In the genomic region with DNA sequence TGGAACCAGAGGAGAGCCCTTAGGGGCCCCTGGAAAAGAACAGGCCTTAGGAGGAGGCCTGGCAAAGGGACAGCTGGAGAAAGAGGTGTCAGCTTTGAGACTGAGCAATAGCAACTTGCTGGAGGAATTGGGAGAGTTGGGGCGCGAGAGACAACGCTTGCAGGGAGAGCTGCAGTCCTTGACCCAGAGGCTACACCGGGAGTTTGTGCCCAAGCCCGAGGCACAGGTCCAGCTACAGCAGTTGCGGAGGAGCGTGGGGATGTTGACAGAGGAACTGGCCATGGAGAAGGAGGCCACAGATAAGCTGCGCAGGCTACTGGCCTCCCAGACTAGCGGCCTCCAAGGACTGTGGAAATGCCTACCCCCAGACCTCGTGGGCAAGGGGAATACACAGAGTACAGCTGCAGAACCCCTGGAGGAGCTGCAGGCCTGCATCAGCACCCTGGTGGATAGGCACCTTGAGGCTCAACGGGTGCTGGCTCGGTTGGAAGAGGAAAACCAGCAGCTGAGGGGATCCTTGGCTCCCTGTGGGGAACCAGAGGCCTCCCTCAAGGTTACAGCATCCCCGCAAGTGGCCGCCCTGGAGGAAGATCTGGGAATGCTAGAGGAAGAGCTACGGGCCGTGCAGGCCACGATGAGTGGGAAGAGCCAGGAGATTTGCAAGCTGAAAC, we compare ENCODE assay signal across 9 mouse cellular contexts. TPM values are rescaled to one million over a fixed set of nuclear protein-coding genes. Genes with fewer than 3 reads are reported as not detected.
A peak's percentile ranks its signal among the peaks of the same experiment; 100 is the strongest.
DNase-seq lines count a peak whose midpoint lies in the region; ATAC-seq lines count a peak whose summit lies in the region.
"Had no signal": no experiment of that assay in that cellular context is flagged by ENCODE, and none has a peak within 500 bp of the region (broad histone marks: within the 10 kb centered on the region; RNA-seq: fewer than 3 reads in every experiment).

No protein-coding gene starts in this region.

- DNase-seq in lung, postnatal 10 days, result no peak
- no peak for DNase-seq in limb, embryonic 11.5 days (ENCODE audit: low spot score)
- no peak for DNase-seq in cerebellum, adult 9-11 months
- DNase-seq in spleen, postnatal 10 days (ENCODE audit: low spot score in 2 of 2), result no peak
- DNase-seq in retina, postnatal 1 day, result no peak

- H3K9ac ChIP-seq in lung, embryonic 15.5 days, result no peak overlapping the region
- peak overlapping the region; percentile 38; the same call in 1 of the 2 replicates for H3K9ac ChIP-seq in forebrain, embryonic 12.5 days
- peak overlapping the region; percentile 50; the same call in 1 of the 2 replicates for H3K9ac ChIP-seq in limb, embryonic 11.5 days (ENCODE audit: low read length)
- peak overlapping the region; percentile 65 for H3K9ac ChIP-seq in stomach, embryonic 16.5 days (ENCODE audit: low read length)

- WGBS in lung, embryonic 15.5 days, result 47% methylated on average over 17 of the region's 17 CpGs
- WGBS in forebrain, embryonic 12.5 days, result 73% methylated on average over 17 of the region's 17 CpGs
- WGBS in limb, embryonic 11.5 days, result 51% methylated on average over 17 of the region's 17 CpGs
- WGBS in stomach, embryonic 16.5 days, result 47% methylated on average over 17 of the region's 17 CpGs

- no peak for ATAC-seq in lung, embryonic 15.5 days (ENCODE audit: borderline replicate concordance, extremely low read depth, low FRiP score, low TSS enrichment)
- no peak for ATAC-seq in forebrain, embryonic 12.5 days (ENCODE audit: low FRiP score)
- no peak for ATAC-seq in limb, embryonic 11.5 days (ENCODE audit: insufficient number of reproducible peaks, low FRiP score, low TSS enrichment, low read depth)
- no peak for ATAC-seq in stomach, embryonic 16.5 days (ENCODE audit: insufficient read depth, low FRiP score)

- H3K9me3 ChIP-seq in lung, embryonic 15.5 days, result no peaks in the 10 kb centered on the region
- no peaks in the 10 kb centered on the region for H3K9me3 ChIP-seq in forebrain, embryonic 12.5 days
- H3K9me3 ChIP-seq in limb, embryonic 11.5 days (ENCODE audit: control insufficient read depth, low read length), result no peaks in the 10 kb centered on the region
- no peaks in the 10 kb centered on the region for H3K9me3 ChIP-seq in stomach, embryonic 16.5 days (replicated peaks; ENCODE audit: control insufficient read depth, low read length)

- H3K4me1 ChIP-seq in lung, embryonic 15.5 days, result no peaks in the 10 kb centered on the region
- H3K4me1 ChIP-seq in forebrain, embryonic 12.5 days, result peaks cover 5% of the 10 kb centered on the region
- no peaks in the 10 kb centered on the region for H3K4me1 ChIP-seq in limb, embryonic 11.5 days (ENCODE audit: control insufficient read depth, insufficient read depth, low read length)
- peaks cover 8% of the 10 kb centered on the region; the same call in 1 of the 2 replicates for H3K4me1 ChIP-seq in stomach, embryonic 16.5 days (ENCODE audit: control insufficient read depth, insufficient read depth, low read length)

- H3K27me3 ChIP-seq in lung, embryonic 15.5 days, result peaks cover 62% of the 10 kb centered on the region
- peaks cover 38% of the 10 kb centered on the region for H3K27me3 ChIP-seq in forebrain, embryonic 12.5 days
- peaks cover 24% of the 10 kb centered on the region for H3K27me3 ChIP-seq in limb, embryonic 11.5 days (ENCODE audit: control insufficient read depth, insufficient read depth, low read length)
- H3K27me3 ChIP-seq in stomach, embryonic 16.5 days (ENCODE audit: control insufficient read depth, insufficient read depth, low read length), result no peaks in the 10 kb centered on the region; the same call in 1 of the 2 replicates

- no peak overlapping the region for H3K27ac ChIP-seq in lung, embryonic 15.5 days
- H3K27ac ChIP-seq in forebrain, embryonic 12.5 days, result no peak overlapping the region
- H3K27ac ChIP-seq in limb, embryonic 11.5 days (replicated peaks; ENCODE audit: low read depth, low read length), result no peak overlapping the region
- H3K27ac ChIP-seq in stomach, embryonic 16.5 days (ENCODE audit: low read length), result no peak overlapping the region

- peak overlapping the region; percentile 13; the same call in 1 of the 2 replicates for H3K4me3 ChIP-seq in lung, embryonic 15.5 days
- H3K4me3 ChIP-seq in forebrain, embryonic 12.5 days (replicated peaks), result peak overlapping the region; percentile 20
- H3K4me3 ChIP-seq in limb, embryonic 11.5 days (ENCODE audit: low read depth, low read length), result peak overlapping the region; percentile 23
- H3K4me3 ChIP-seq in stomach, embryonic 16.5 days (replicated peaks; ENCODE audit: low read length), result peak overlapping the region; percentile 38
- H3K4me3 ChIP-seq: erythroblast, embryonic 14.5 days had no signal

- peak overlapping the region; percentile 48 for H3K4me2 ChIP-seq in lung, embryonic 15.5 days
- peak overlapping the region; percentile 36 for H3K4me2 ChIP-seq in forebrain, embryonic 12.5 days
- peak overlapping the region; percentile 50 for H3K4me2 ChIP-seq in limb, embryonic 11.5 days (ENCODE audit: low read depth, severe bottlenecking)
- peak overlapping the region; percentile 55 for H3K4me2 ChIP-seq in stomach, embryonic 16.5 days (ENCODE audit: low read depth, low read length)

- H3K36me3 ChIP-seq in lung, embryonic 15.5 days, result no peaks in the 10 kb centered on the region
- no peaks in the 10 kb centered on the region for H3K36me3 ChIP-seq in forebrain, embryonic 12.5 days (replicated peaks)
- H3K36me3 ChIP-seq in limb, embryonic 11.5 days (ENCODE audit: control insufficient read depth, insufficient read depth, low read length), result no peaks in the 10 kb centered on the region
- H3K36me3 ChIP-seq in stomach, embryonic 16.5 days (ENCODE audit: control insufficient read depth, insufficient read depth, low read length), result no peaks in the 10 kb centered on the region

RNA-seq across cellular contexts. Expression of gene Pias3, which starts 11.9 kb away (rescaled TPM):
- polyA plus RNA-seq in lung, embryonic 15.5 days (2015; fragmentation: Nextera tagmentation; extraction: Ambion mirVana), result 49.0 and 52.1 TPM in 2 replicates
- polyA plus RNA-seq in forebrain, embryonic 12.5 days (2016; fragmentation: Nextera tagmentation; extraction: Ambion mirVana), result 42.2 and 43.4 TPM in 2 replicates
- 41.4 and 42.8 TPM in 2 replicates for polyA plus RNA-seq in limb, embryonic 11.5 days (2014; fragmentation: Nextera tagmentation; extraction: Ambion mirVana)
- 54.6 and 60.2 TPM in 2 replicates for polyA plus RNA-seq in stomach, embryonic 16.5 days (2015; fragmentation: Nextera tagmentation; extraction: Ambion mirVana)

RNA-seq across cellular contexts. Expression of gene Ankrd35, which starts 14.4 kb away (rescaled TPM):
- 0.24 and 0.52 TPM in 2 replicates for polyA plus RNA-seq in lung, embryonic 15.5 days (2015; fragmentation: Nextera tagmentation; extraction: Ambion mirVana)
- 0.51 and 0.77 TPM in 2 replicates for polyA plus RNA-seq in forebrain, embryonic 12.5 days (2016; fragmentation: Nextera tagmentation; extraction: Ambion mirVana)
- polyA plus RNA-seq in limb, embryonic 11.5 days (2014; fragmentation: Nextera tagmentation; extraction: Ambion mirVana), result 0.31 and 0.45 TPM in 2 replicates
- polyA plus RNA-seq in stomach, embryonic 16.5 days (2015; fragmentation: Nextera tagmentation; extraction: Ambion mirVana), result 8.0 and 10.5 TPM in 2 replicates
- polyA plus RNA-seq: erythroblast, embryonic 14.5 days had no signal

RNA-seq across cellular contexts. Expression of gene Nudt17, which starts 24.1 kb away (rescaled TPM):
- polyA plus RNA-seq in lung, embryonic 15.5 days (2015; fragmentation: Nextera tagmentation; extraction: Ambion mirVana), result 7.7 and 8.5 TPM in 2 replicates
- polyA plus RNA-seq in forebrain, embryonic 12.5 days (2016; fragmentation: Nextera tagmentation; extraction: Ambion mirVana), result 7.5 and 8.7 TPM in 2 replicates
- 8.9 and 10.8 TPM in 2 replicates for polyA plus RNA-seq in limb, embryonic 11.5 days (2014; fragmentation: Nextera tagmentation; extraction: Ambion mirVana)
- 7.0 and 9.2 TPM in 2 replicates for polyA plus RNA-seq in stomach, embryonic 16.5 days (2015; fragmentation: Nextera tagmentation; extraction: Ambion mirVana)

RNA-seq across cellular contexts. Expression of gene Itga10, which starts 38.9 kb away (rescaled TPM):
- 0.99 and 1.00 TPM in 2 replicates for polyA plus RNA-seq in lung, embryonic 15.5 days (2015; fragmentation: Nextera tagmentation; extraction: Ambion mirVana)
- 0.51 and 0.84 TPM in 2 replicates for polyA plus RNA-seq in forebrain, embryonic 12.5 days (2016; fragmentation: Nextera tagmentation; extraction: Ambion mirVana)
- polyA plus RNA-seq in limb, embryonic 11.5 days (2014; fragmentation: Nextera tagmentation; extraction: Ambion mirVana), result 0.92 and 0.96 TPM in 2 replicates
- 0.85 and 1.2 TPM in 2 replicates for polyA plus RNA-seq in stomach, embryonic 16.5 days (2015; fragmentation: Nextera tagmentation; extraction: Ambion mirVana)
- polyA plus RNA-seq: erythroblast, embryonic 14.5 days had no signal

RNA-seq across cellular contexts. Expression of gene Polr3c, which starts 43.1 kb away (rescaled TPM):
- 34.9 and 38.2 TPM in 2 replicates for polyA plus RNA-seq in lung, embryonic 15.5 days (2015; fragmentation: Nextera tagmentation; extraction: Ambion mirVana)
- 42.1 and 43.0 TPM in 2 replicates for polyA plus RNA-seq in forebrain, embryonic 12.5 days (2016; fragmentation: Nextera tagmentation; extraction: Ambion mirVana)
- 38.1 and 42.8 TPM in 2 replicates for polyA plus RNA-seq in limb, embryonic 11.5 days (2014; fragmentation: Nextera tagmentation; extraction: Ambion mirVana)
- 30.3 and 33.9 TPM in 2 replicates for polyA plus RNA-seq in stomach, embryonic 16.5 days (2015; fragmentation: Nextera tagmentation; extraction: Ambion mirVana)
